Comparison of ENCODE assay signal across 18 mouse cellular contexts in the genomic region with DNA sequence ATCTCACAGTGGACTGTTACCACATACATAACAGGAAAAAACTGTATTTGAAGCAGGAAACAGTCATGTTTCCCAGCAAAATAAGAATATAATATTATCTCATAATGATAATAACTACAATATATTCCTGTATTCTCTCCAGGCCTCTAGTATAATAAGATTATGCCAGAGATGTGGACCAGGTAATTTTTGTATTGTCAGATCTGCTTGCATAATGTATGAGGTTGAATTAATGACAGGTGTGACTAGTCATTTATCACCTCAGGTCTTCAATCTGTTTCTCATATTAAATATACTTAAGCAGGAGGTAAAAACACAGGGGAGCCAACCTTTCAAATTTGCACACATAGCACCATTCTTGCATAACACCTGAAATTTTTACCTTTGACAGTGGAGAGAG. TPM values are rescaled to one million over a fixed set of nuclear protein-coding genes. Genes with fewer than 3 reads are reported as not detected.
"Had no signal": no experiment of that assay in that cellular context is flagged by ENCODE, and none has a peak within 500 bp of the region (broad histone marks: within the 10 kb centered on the region; RNA-seq: fewer than 3 reads in every experiment).

No protein-coding gene starts in this region.

- H3K9me3 ChIP-seq: liver, embryonic 15.5 days; lung, embryonic 15.5 days; midbrain, embryonic 13.5 days; stomach, embryonic 15.5 days had no signal

- H3K27ac ChIP-seq: liver, embryonic 15.5 days; lung, embryonic 15.5 days; macrophage; midbrain, embryonic 13.5 days; stomach, embryonic 15.5 days; stomach, postnatal 0 days had no signal

- H3K4me1 ChIP-seq: liver, embryonic 15.5 days; lung, embryonic 15.5 days; megakaryocyte, embryonic 14.5 days; stomach, embryonic 15.5 days had no signal

- DNase-seq: liver, postnatal 0 days; lung, adult 2 months; lung, postnatal 14 days; lung, postnatal 36 days; right cerebral cortex, postnatal 14 days; thymus, adult 2 months; thymus, postnatal 36 days had no signal

- H3K4me2 ChIP-seq: liver, embryonic 15.5 days; lung, embryonic 15.5 days; midbrain, embryonic 11.5 days; midbrain, embryonic 13.5 days; stomach, embryonic 15.5 days had no signal

- ATAC-seq: liver, postnatal 0 days; lung, postnatal 0 days; midbrain, embryonic 13.5 days had no signal

- H3K4me3 ChIP-seq: liver, embryonic 15.5 days; lung, embryonic 15.5 days; megakaryocyte, embryonic 14.5 days; midbrain, embryonic 13.5 days; stomach, embryonic 15.5 days had no signal

- H3K9ac ChIP-seq: liver, embryonic 15.5 days; liver, postnatal 0 days; lung, embryonic 15.5 days; midbrain, embryonic 13.5 days; stomach, embryonic 15.5 days had no signal

- H3K27me3 ChIP-seq: midbrain, embryonic 13.5 days had no signal

- H3K36me3 ChIP-seq: liver, embryonic 15.5 days; lung, embryonic 15.5 days; midbrain, embryonic 13.5 days; stomach, embryonic 15.5 days had no signal

RNA-seq across cellular contexts. Expression of a gene that starts 5.9 kb away (rescaled TPM):
- total RNA-seq: megakaryocyte progenitor cell, adult 5-6 weeks; monocyte, adult 5-6 weeks had no signal
- polyA plus RNA-seq: liver, embryonic 15.5 days; liver, postnatal 0 days had no signal
